Mouse (Mus musculus): Measurements from ENCODE around the gene Parp2. TPM values are rescaled to one million over a fixed set of nuclear protein-coding genes. Genes with fewer than 3 reads are reported as not detected.

The Parp2 gene
- polyA plus RNA-seq, 1 experiment from 2014 or later = 22.5 TPM

DNA sequence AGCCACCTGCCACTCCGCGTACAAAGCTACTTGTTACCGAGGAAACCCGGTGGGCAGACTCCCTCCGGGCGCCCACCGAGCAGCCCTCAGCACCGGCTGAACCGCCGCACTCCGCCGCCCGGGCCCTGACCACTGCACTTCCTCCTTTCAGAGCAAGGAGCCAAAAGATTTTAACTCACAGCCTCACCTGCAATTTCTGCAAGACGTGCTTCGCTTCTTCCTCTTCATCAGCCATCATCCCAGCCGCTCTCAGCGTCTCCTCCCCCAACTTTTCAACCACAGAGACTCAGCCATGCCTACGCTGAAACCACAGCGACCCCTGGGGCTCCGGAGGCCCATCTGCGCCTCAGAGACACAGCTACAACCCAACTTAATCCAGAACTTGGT, 22.4 kb upstream of the Parp2 start, which contains the start of gene Ttc5:
Gene Ttc5 (minus strand): TSS at position 269 of the 387 bp plus-strand sequence.
- H3K4me1 ChIP-seq (ENCODE audit: insufficient read depth) = peaks cover 6% of the 10 kb centered on the region
- under 1% methylated on average over 21 of the region's 21 CpGs for WGBS (ENCODE audit: insufficient replicate concordance)
- no peaks in the 10 kb centered on the region for H3K9me3 ChIP-seq (ENCODE audit: low read length)
- H3K9ac ChIP-seq (replicated peaks) = peak within 1 kb of the TSS; percentile 75
- peak within 1 kb of the TSS; percentile 77 for H3K4me2 ChIP-seq (ENCODE audit: low read depth, low read length)
- 0 out of 2 replicates have a peak, but pooled peaks cover 3% of the 10 kb centered on the region for H3K36me3 ChIP-seq (replicated peaks; ENCODE audit: insufficient read depth, low read length)
- peak within 1 kb of the TSS; percentile 80 for H3K27ac ChIP-seq (ENCODE audit: low read depth)
- DNase-seq (peak; percentile 95), ATAC-seq (peak; percentile 99)
- H3K27me3 ChIP-seq (ENCODE audit: insufficient read depth, low read length) = no peaks in the 10 kb centered on the region
- H3K4me3 ChIP-seq (ENCODE audit: low read depth, low read length) = peak within 1 kb of the TSS; percentile 94
- TF ChIP-seq CTCF (IDR thresholded peaks at IDR 0.05; ENCODE audit: low read depth) (peak; percentile 97), EP300 (IDR thresholded peaks at IDR 0.05; ENCODE audit: low read depth) (no peak)

DNA sequence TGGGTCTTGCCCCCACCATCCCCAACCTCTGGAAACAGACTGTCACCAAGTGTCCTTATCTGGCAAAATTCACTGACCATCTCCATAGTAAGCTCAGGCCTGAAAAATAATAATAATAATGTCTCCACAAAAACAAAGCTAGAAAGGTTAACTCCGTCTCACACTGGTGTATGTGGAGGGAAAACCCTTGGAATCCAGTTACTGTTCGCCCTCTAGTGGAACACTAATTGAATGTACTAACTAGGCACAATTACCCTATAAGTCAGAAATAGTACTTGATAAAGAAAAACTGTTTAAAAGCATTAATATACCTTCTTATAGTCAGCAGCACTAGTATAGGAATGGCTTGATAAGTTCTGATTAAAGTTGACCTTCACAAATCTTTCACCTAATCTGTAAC, 19.5 kb upstream of the Parp2 start:
- peaks cover 6% of the 10 kb centered on the region for H3K4me1 ChIP-seq (ENCODE audit: insufficient read depth)
- WGBS (ENCODE audit: insufficient replicate concordance) = 17% methylated on average over 2 of the region's 2 CpGs
- H3K27ac ChIP-seq (ENCODE audit: low read depth) = no peak overlapping the region
- no peak for ATAC-seq
- no peak overlapping the region for H3K4me3 ChIP-seq (ENCODE audit: low read depth, low read length)
- no peaks in the 10 kb centered on the region for H3K36me3 ChIP-seq (replicated peaks; ENCODE audit: insufficient read depth, low read length)
- no peaks in the 10 kb centered on the region for H3K27me3 ChIP-seq (ENCODE audit: insufficient read depth, low read length)
- no peak overlapping the region for H3K4me2 ChIP-seq (ENCODE audit: low read depth, low read length)
- no peak for TF ChIP-seq EP300 (IDR thresholded peaks at IDR 0.05; ENCODE audit: low read depth)
- peak; percentile 60 for TF ChIP-seq CTCF (IDR thresholded peaks at IDR 0.05; ENCODE audit: low read depth)
- H3K9me3 ChIP-seq (ENCODE audit: low read length) = no peaks in the 10 kb centered on the region
- no peak for DNase-seq
- no peak overlapping the region for H3K9ac ChIP-seq (replicated peaks)

DNA sequence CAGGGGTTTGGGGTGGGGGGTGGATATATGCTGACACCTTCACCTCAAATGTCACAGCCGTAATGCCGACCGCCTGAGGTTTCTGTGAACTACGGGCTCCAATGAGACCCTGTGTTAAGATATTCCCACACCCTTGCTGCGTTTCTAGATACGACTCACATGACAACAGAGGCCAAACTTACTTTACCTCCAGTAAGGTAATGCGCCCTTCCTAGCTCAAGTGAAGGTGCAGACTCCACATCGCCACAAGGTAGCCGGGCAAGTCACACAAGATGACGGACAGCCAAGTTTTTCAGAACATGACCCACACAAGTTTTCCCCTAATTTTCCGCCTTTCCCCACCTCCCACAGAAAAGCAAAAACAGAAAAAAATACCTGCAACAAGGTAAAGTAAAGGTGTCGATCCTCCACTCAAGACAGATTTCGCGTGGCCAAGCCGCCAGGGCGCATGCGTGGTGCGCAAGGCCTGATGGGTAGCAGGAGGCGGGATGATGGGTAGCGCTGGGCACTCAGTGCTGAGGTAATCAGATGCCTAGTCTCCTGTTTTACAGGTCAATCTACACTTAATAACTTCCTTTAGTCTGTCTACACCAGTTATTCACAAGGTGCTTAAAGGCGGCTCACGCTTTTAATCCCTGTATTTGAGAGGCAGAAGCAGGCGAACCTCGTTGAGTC, 12.2 kb upstream of the Parp2 start:
- H3K27ac ChIP-seq (ENCODE audit: low read depth) = no peak overlapping the region
- TF ChIP-seq CTCF (IDR thresholded peaks at IDR 0.05; ENCODE audit: low read depth) (no peak), EP300 (IDR thresholded peaks at IDR 0.05; ENCODE audit: low read depth) (no peak)
- H3K36me3 ChIP-seq (replicated peaks; ENCODE audit: insufficient read depth, low read length) = no peaks in the 10 kb centered on the region
- H3K9me3 ChIP-seq (ENCODE audit: low read length) = no peaks in the 10 kb centered on the region
- H3K9ac ChIP-seq (replicated peaks) = no peak overlapping the region
- ATAC-seq (no peak), DNase-seq (no peak)
- 89% methylated on average over 24 of the region's 24 CpGs for WGBS (ENCODE audit: insufficient replicate concordance)
- H3K27me3 ChIP-seq (ENCODE audit: insufficient read depth, low read length) = no peaks in the 10 kb centered on the region
- no peak overlapping the region for H3K4me3 ChIP-seq (ENCODE audit: low read depth, low read length)
- H3K4me1 ChIP-seq (ENCODE audit: insufficient read depth) = no peaks in the 10 kb centered on the region
- no peak overlapping the region for H3K4me2 ChIP-seq (ENCODE audit: low read depth, low read length)

DNA sequence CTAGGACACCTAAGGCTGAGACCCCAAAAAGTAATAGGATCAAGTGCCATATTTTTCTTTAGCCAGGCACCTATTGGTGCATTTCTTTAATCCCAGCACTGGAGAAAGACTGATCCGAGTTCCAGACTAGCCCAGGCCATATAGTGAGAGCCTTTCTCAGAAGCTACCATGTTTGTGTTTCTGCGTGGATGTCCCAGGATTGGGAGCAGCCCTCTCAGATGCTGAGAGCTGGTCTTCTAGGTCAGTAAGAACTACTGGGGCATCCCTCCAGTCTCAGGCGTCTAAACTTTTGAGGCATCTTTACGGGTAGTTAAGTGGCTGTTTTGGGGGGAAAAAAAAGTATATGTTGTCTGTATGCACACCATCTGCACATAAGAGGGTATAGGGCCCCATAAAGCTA, 11.7 kb upstream of the Parp2 start:
- Histone ChIP-seq H3K4me1 (ENCODE audit: insufficient read depth) (no peaks in the 10 kb centered on the region), H3K4me3 (ENCODE audit: low read depth, low read length) (no peak overlapping the region), H3K27ac (ENCODE audit: low read depth) (no peak overlapping the region), H3K9ac (replicated peaks) (no peak overlapping the region), H3K4me2 (ENCODE audit: low read depth, low read length) (no peak overlapping the region), H3K9me3 (ENCODE audit: low read length) (no peaks in the 10 kb centered on the region), H3K36me3 (replicated peaks; ENCODE audit: insufficient read depth, low read length) (no peaks in the 10 kb centered on the region), H3K27me3 (ENCODE audit: insufficient read depth, low read length) (no peaks in the 10 kb centered on the region)
- 72% methylated on average over 4 of the region's 4 CpGs for WGBS (ENCODE audit: insufficient replicate concordance)
- DNase-seq = no peak
- TF ChIP-seq CTCF (IDR thresholded peaks at IDR 0.05; ENCODE audit: low read depth) = no peak
- TF ChIP-seq EP300 (IDR thresholded peaks at IDR 0.05; ENCODE audit: low read depth) = no peak
- no peak for ATAC-seq

DNA sequence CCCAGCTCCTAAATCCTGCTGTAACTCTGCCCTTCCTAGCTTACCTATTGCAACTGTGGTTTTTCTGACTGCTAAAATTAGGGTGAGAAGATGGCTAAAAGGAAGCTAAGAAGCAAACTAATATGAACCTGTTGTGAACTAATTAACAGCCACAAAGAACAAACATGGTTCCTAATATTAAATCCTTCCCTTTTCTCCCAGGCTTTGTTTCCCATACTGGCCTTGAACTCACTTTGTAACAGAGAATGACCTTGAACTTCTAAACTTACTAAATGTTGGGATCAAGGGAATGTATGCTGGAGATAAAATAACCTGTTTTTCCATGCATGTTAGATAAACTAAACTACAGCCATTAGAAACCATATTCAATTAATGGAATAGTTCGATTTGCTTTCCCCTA, 11.2 kb upstream of the Parp2 start:
- H3K4me3 ChIP-seq (ENCODE audit: low read depth, low read length) = no peak overlapping the region
- no peak for ATAC-seq
- H3K9ac ChIP-seq (replicated peaks) = no peak overlapping the region
- no peaks in the 10 kb centered on the region for H3K27me3 ChIP-seq (ENCODE audit: insufficient read depth, low read length)
- no peak overlapping the region for H3K27ac ChIP-seq (ENCODE audit: low read depth)
- H3K4me2 ChIP-seq (ENCODE audit: low read depth, low read length) = no peak overlapping the region
- no peaks in the 10 kb centered on the region for H3K4me1 ChIP-seq (ENCODE audit: insufficient read depth)
- DNase-seq = no peak
- no peaks in the 10 kb centered on the region for H3K36me3 ChIP-seq (replicated peaks; ENCODE audit: insufficient read depth, low read length)
- WGBS (ENCODE audit: insufficient replicate concordance) = 74% methylated on average over 1 of the region's 1 CpGs
- no peak for TF ChIP-seq CTCF (IDR thresholded peaks at IDR 0.05; ENCODE audit: low read depth)
- TF ChIP-seq EP300 (IDR thresholded peaks at IDR 0.05; ENCODE audit: low read depth) = no peak
- H3K9me3 ChIP-seq (ENCODE audit: low read length) = no peaks in the 10 kb centered on the region

DNA sequence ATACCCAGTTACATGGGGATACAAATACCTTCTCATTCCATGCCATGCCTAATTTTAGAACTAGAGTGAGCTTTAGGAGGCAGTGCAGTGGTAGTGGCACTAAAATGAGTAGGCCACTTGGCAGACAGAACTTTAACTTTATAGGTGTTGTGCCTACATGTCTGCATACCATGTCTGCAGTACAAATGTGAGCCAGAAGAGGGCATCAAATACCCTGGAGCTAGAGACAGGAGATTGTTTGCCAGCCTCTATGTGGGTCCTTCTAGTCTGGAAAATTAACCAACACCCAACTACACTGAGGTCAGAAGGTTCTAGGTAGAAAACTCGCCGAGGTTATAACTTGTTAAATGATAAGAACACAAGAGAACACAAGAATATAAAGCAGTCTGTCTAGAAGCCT, 9.1 kb upstream of the Parp2 start:
- H3K4me1 ChIP-seq (ENCODE audit: insufficient read depth) = no peaks in the 10 kb centered on the region
- H3K4me3 ChIP-seq (ENCODE audit: low read depth, low read length) = no peak overlapping the region
- no peak overlapping the region for H3K4me2 ChIP-seq (ENCODE audit: low read depth, low read length)
- no peaks in the 10 kb centered on the region for H3K9me3 ChIP-seq (ENCODE audit: low read length)
- no peaks in the 10 kb centered on the region for H3K27me3 ChIP-seq (ENCODE audit: insufficient read depth, low read length)
- no peak overlapping the region for H3K27ac ChIP-seq (ENCODE audit: low read depth)
- WGBS (ENCODE audit: insufficient replicate concordance) = 50% methylated on average over 2 of the region's 2 CpGs
- no peaks in the 10 kb centered on the region for H3K36me3 ChIP-seq (replicated peaks; ENCODE audit: insufficient read depth, low read length)
- peak; percentile 35 for DNase-seq
- TF ChIP-seq CTCF (IDR thresholded peaks at IDR 0.05; ENCODE audit: low read depth) = peak; percentile 63
- TF ChIP-seq EP300 (IDR thresholded peaks at IDR 0.05; ENCODE audit: low read depth) = no peak
- H3K9ac ChIP-seq (replicated peaks) = no peak overlapping the region
- ATAC-seq = 0 out of 2 replicates have a peak, but pooled peaks have one; percentile 38

Measured in liver, postnatal 0 days (tissue).